Mouse (Mus musculus) embryonic facial prominence, embryonic 10.5 days (tissue): ENCODE measurements around the gene Apoc4. TPM values are rescaled to one million over a fixed set of nuclear protein-coding genes. Genes with fewer than 3 reads are reported as not detected.
"Not testable (repeated sequence)": the region's sequence is repeated elsewhere in the genome, so short reads cannot be mapped to it uniquely, and the experiment has no call there.

ENCODE experiments used
- DNase-seq: peaks from one replicate; pipeline ENCODE4 v3.0.0-alpha.2; 2017; ENCODE audit warnings: low spot score
- H3K27ac ChIP-seq: fragments of 300-500 bp; sonication (generic); replicated peaks from 2 replicates; pipeline ENCODE4 v1.5.1; 2016; ENCODE audit warnings: mild to moderate bottlenecking
- H3K27me3 ChIP-seq: fragments of 300-500 bp; sonication (generic); replicated peaks from 2 replicates; pipeline ENCODE4 v1.6.1; 2016; ENCODE audit warnings: low read depth, mild to moderate bottlenecking; ENCODE audit not compliant: poor library complexity, severe bottlenecking
- H3K36me3 ChIP-seq: fragments of 300-500 bp; sonication (generic); replicated peaks from 2 replicates; pipeline ENCODE4 v1.6.1; 2016; ENCODE audit warnings: mild to moderate bottlenecking, moderate library complexity
- H3K4me1 ChIP-seq: fragments of 300-500 bp; sonication (generic); 2 replicates; pipeline ENCODE4 v1.6.1; 2016
- H3K4me3 ChIP-seq: fragments of 300-500 bp; sonication (generic); 2 replicates; pipeline ENCODE4 v1.5.1; 2016; ENCODE audit warnings: mild to moderate bottlenecking, moderate library complexity
- H3K9me3 ChIP-seq: fragments of 300-500 bp; sonication (generic); 2 replicates; pipeline ENCODE4 v1.6.1; 2016; ENCODE audit warnings: mild to moderate bottlenecking
- WGBS: fragments of 180-500 bp; shearing (Covaris S2); methylation state at CpG from one replicate; pipeline ENCODE4 v1.1.7; 2016; 5-methylcytosine and 5-hydroxymethylcytosine counted together
- polyA plus RNA-seq: library from polyadenylated mRNA; unstranded; fragments of >200 nt; fragmentation: Nextera tagmentation; extraction: Ambion mirVana; gene quantifications from 2 replicates; pipeline ENCODE4 v1.2.1, GENCODE M21; 2016

Apoc4 gene
- polyA plus RNA-seq, 1 experiment from 2014 or later: not detected

DNA sequence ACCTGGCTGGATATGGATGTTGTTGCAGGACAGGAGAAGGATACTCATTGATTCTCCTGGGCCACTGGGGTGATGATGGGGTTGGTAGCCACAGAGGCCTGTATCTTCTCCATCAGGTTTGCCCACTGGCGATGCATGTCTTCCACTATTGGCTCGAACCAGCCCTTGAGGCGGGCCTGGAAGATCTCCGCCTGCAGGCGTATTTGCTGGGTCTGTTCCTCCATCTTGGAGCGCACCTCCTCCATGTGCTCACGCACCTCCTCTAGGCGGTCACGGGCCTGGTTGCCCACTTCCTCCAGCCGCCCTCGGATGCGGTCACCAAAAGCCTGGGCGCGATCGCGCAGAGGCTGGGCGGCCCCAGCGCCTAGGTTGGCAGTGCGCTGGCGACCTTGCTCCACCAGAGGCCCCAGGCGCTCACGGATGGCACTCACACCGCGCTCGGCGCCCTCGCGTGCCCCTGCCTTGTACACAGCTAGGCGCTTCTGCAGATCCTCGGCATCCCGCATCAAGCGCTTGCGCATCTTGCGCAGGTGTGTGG lies 15.1 kb upstream of the Apoc4 start:
- Histone ChIP-seq H3K4me1 (peaks cover 56% of the 10 kb centered on the region), H3K9me3 (peaks cover 11% of the 10 kb centered on the region), H3K27me3 (no peaks in the 10 kb centered on the region), H3K36me3 (peaks cover 23% of the 10 kb centered on the region), H3K27ac (no peak overlapping the region), H3K4me3 (no peak overlapping the region)
- no peak for DNase-seq
- 92% methylated on average over 34 of the region's 34 CpGs for WGBS

GRCm38 (mm10) chr7:19695881-19696280 lies 14.6 kb upstream of the Apoc4 start:
- Histone ChIP-seq H3K27me3 (no peaks in the 10 kb centered on the region), H3K9me3 (peaks cover 14% of the 10 kb centered on the region), H3K4me1 (peaks cover 54% of the 10 kb centered on the region), H3K36me3 (peaks cover 21% of the 10 kb centered on the region), H3K27ac (no peak overlapping the region), H3K4me3 (no peak overlapping the region)
- no peak for DNase-seq
- WGBS: 82% methylated on average over 6 of the region's 6 CpGs

- no peak for DNase-seq
- Histone ChIP-seq H3K4me1 (peaks cover 48% of the 10 kb centered on the region), H3K36me3 (peaks cover 21% of the 10 kb centered on the region), H3K4me3 (no peak overlapping the region), H3K27ac (no peak overlapping the region), H3K27me3 (no peaks in the 10 kb centered on the region), H3K9me3 (peaks cover 14% of the 10 kb centered on the region)
- 60% methylated on average over 8 of the region's 8 CpGs for WGBS
Measured at GRCm38 (mm10) chr7:19695213-19695594, 13.9 kb upstream of the Apoc4 start.

DNA sequence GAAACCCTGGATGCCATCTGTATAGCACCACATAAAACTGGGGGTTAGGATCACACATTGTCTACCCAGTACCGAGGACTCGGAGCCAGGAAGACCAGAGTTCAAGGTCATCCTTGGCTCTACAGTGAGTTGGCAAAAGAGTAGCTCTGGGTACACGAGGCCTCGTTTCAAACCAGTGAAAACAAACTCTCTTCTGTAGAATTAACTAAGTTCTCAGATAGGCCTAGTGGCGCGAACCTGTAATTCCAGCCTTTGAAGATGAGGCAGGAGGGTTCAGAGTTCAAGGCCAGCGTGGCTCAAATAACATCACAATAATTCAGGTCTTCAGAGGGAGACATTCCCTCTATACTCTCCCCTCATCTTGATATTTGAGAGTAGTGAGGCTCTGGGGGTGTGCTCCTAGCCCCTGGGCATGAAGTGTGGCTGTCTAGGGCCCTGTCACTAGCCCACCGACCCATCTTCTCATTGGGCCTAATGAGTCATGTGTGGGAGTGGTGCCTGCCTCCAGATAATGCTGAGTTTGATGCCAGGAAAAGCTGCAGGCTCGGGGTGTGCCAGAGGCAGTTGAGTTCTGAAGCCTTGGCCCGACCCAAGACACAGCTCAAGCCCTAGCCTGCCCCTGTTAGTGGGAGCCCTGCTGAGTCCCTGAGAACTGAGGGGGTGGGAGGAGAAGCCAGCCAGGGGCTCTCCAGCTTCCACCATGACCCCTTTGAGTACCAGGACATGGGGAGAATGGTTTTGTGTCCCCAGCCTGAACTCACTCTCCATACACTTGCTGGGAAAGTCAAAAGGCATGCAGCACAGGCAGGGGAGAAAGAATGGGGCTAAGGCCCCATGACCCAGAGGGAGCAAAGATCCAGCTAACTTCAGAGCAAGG lies 13.3 kb upstream of the Apoc4 start:
- Histone ChIP-seq H3K36me3 (peaks cover 21% of the 10 kb centered on the region), H3K27me3 (no peaks in the 10 kb centered on the region), H3K27ac (no peak overlapping the region), H3K4me3 (no peak overlapping the region), H3K9me3 (peaks cover 14% of the 10 kb centered on the region), H3K4me1 (peaks cover 45% of the 10 kb centered on the region)
- no peak for DNase-seq
- WGBS: 84% methylated on average over 10 of the region's 10 CpGs

- WGBS: 32% methylated on average over 10 of the region's 10 CpGs
- Histone ChIP-seq H3K27me3 (no peaks in the 10 kb centered on the region), H3K4me3 (no peak overlapping the region), H3K36me3 (peaks cover 21% of the 10 kb centered on the region), H3K9me3 (peaks cover 14% of the 10 kb centered on the region), H3K4me1 (peaks cover 34% of the 10 kb centered on the region), H3K27ac (peak overlapping the region; percentile 71)
- DNase-seq: peak; percentile 52
Measured at GRCm38 (mm10) chr7:19693421-19693820, 12.1 kb upstream of the Apoc4 start.

GRCm38 (mm10) chr7:19691873-19692865 lies 10.9 kb upstream of the Apoc4 start, which contains the start of gene Apoc1:
Apoc1 (minus strand) TSS chr7:19692660.
- 49% methylated on average over 28 of the region's 28 CpGs for WGBS
- H3K36me3 ChIP-seq: peaks cover 16% of the 10 kb centered on the region
- no peak for DNase-seq
- H3K27me3 ChIP-seq: no peaks in the 10 kb centered on the region
- H3K27ac ChIP-seq: peak within 1 kb of the TSS; percentile 71
- peaks cover 14% of the 10 kb centered on the region for H3K9me3 ChIP-seq
- peaks cover 26% of the 10 kb centered on the region for H3K4me1 ChIP-seq
- peak within 1 kb of the TSS; percentile 4 for H3K4me3 ChIP-seq

DNA sequence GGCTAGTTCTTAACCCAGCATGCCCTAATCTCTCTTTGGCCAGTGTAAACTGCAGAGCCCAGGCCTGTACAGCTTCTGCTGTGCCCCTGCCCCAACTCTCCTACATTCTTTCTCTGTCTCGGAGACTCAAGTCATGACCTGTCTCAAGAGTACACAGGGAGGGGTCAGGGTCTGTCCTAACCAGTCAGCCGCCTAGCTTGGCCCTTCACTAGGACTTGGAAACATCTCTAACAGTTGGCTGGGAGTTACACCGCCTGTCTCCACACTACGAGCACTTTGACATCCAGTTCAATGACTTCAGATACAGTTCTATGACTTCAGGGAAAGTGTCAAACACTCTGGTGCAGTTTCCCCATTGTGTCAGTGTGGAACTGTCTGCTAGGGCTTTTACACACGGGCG lies 10.2 kb upstream of the Apoc4 start:
- WGBS: 76% methylated on average over 6 of the region's 6 CpGs
- Histone ChIP-seq H3K4me1 (peaks cover 33% of the 10 kb centered on the region), H3K9me3 (peaks cover 7% of the 10 kb centered on the region), H3K36me3 (peaks cover 9% of the 10 kb centered on the region), H3K27me3 (no peaks in the 10 kb centered on the region), H3K27ac (no peak overlapping the region), H3K4me3 (peak overlapping the region; percentile 18; the same call in 1 of the 2 replicates)
- no peak for DNase-seq

DNA sequence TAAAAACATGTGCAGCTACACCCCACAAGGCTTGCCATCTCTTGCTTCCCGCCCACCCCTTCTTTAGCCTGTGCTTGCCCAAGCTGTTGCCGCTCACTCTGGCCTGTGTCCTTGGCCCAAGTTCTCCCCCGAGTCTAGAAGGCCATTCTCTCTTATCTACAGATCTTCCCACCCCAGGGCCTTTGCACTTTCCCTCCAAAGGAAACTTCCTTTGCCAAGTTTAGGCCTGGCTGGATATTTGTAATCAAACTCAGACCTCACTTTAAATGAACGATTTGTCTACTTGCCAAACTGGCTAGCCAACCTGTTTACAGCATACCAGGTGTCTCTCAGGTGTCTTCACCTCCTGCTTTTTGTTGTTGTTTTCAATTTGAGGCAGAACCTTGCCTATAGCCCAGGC lies 9.6 kb upstream of the Apoc4 start:
- H3K36me3 ChIP-seq: peaks cover 3% of the 10 kb centered on the region
- no peaks in the 10 kb centered on the region for H3K27me3 ChIP-seq
- H3K4me3 ChIP-seq: no peak overlapping the region
- no peak for DNase-seq
- H3K9me3 ChIP-seq: 0 out of 2 replicates have a peak, but pooled peaks cover 3% of the 10 kb centered on the region
- H3K4me1 ChIP-seq: peaks cover 37% of the 10 kb centered on the region
- 90% methylated on average over 4 of the region's 4 CpGs for WGBS
- H3K27ac ChIP-seq: no peak overlapping the region

GRCm38 (mm10) chr7:19688611-19689010 lies 7.3 kb upstream of the Apoc4 start:
- no peak for DNase-seq
- 90% methylated on average over 2 of the region's 2 CpGs for WGBS
- Histone ChIP-seq H3K4me3 (no peak overlapping the region), H3K9me3 (0 out of 2 replicates have a peak, but pooled peaks cover 3% of the 10 kb centered on the region), H3K4me1 (peaks cover 36% of the 10 kb centered on the region), H3K27me3 (no peaks in the 10 kb centered on the region), H3K27ac (no peak overlapping the region), H3K36me3 (no peaks in the 10 kb centered on the region)

GRCm38 (mm10) chr7:19688101-19688500 lies 6.8 kb upstream of the Apoc4 start:
- Histone ChIP-seq H3K9me3 (0 out of 2 replicates have a peak, but pooled peaks cover 3% of the 10 kb centered on the region), H3K27me3 (no peaks in the 10 kb centered on the region), H3K36me3 (no peaks in the 10 kb centered on the region), H3K4me3 (no peak overlapping the region), H3K27ac (no peak overlapping the region), H3K4me1 (peaks cover 31% of the 10 kb centered on the region)
- DNase-seq: no peak
- WGBS: 93% methylated on average over 10 of the region's 10 CpGs

- H3K4me3 ChIP-seq: not testable (repeated sequence)
Measured at GRCm38 (mm10) chr7:19686927-19687583, 5.8 kb upstream of the Apoc4 start.

GRCm38 (mm10) chr7:19686521-19686920 lies 5.2 kb upstream of the Apoc4 start:
- WGBS: 80% methylated on average over 6 of the region's 6 CpGs
- Histone ChIP-seq H3K27ac (peak overlapping the region; percentile 79), H3K27me3 (no peaks in the 10 kb centered on the region), H3K36me3 (no peaks in the 10 kb centered on the region), H3K4me3 (no peak overlapping the region; the same call in 1 of the 2 replicates), H3K4me1 (peaks cover 17% of the 10 kb centered on the region), H3K9me3 (0 out of 2 replicates have a peak, but pooled peaks cover 3% of the 10 kb centered on the region)
- DNase-seq: no peak

More at GRCm38 (mm10) chr7:19686927-19687583, 5.8 kb upstream of the Apoc4 start:
- Histone ChIP-seq H3K27ac (peak overlapping the region; percentile 79), H3K4me1 (peaks cover 22% of the 10 kb centered on the region)
- H3K27me3 ChIP-seq, H3K9me3 ChIP-seq, H3K36me3 ChIP-seq: not testable (repeated sequence)
- 62% methylated on average over 8 of the region's 8 CpGs for WGBS
- peak; percentile 66 for DNase-seq
